Mouse (Mus musculus): ENCODE results near the gene Tbc1d22a.

The Tbc1d22a gene

DNA sequence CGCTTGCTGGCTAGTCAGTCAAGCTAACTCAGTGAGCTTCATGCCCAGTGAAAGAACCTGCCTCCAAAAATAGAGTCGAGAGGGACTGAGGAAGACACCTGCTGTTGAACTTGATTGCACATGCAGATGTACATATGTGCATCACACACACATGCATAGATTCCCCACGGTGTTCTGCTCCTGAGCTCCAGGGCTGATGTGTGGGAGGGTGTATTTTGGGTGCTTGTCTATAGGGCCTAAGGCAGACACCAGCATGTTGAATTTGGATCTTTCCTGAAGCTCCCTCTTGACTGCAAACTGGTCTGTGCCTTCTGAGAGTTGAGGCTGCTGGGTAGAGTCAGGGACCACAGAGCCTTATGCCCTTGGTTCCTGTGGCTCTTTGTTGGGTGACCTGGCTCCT is 23.8 kb downstream of the Tbc1d22a start:
- DNase-seq, result no peak

DNA sequence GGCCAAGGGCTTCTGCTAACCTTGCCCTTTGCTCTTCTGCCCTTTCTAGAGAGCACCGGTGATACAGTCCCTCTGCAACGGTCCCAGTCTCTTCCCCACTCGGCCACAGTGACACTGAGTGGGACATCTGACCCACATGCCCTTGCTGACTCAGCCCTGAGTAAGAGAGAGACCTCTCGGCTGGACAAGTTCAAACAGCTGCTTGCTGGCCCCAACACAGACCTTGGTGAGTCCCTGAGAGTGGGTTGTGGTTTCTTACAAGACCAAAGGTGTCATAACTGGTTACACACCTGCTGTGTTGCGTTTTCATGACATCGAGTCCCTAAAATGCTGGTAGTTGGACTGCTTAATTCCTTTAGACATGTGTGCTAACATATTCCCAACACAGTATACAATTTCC is 24.8 kb downstream of the Tbc1d22a start:
- DNase-seq, result peak in 1 of 2 experiments; percentile 3

DNA sequence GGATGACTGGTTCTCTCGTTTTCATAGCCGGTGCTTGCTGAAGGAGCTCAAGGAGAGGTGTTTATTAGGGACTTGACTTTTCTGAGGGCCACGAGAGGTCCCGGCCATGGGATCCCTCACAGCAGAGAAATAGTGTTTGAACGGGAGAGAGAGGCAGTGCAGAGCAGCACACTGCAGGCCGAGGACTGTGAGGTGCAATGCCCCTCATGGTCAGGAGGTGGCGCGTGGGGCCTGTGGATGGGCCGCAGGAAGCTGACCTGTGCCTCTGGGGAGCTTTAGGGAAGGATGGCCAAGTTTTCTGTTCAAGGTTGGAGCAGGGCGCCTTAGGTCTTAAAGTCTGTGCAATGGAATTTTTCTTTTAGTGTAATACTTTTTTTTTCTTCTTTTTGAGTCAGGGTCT is 25.5 kb downstream of the Tbc1d22a start:
- peak; percentile 90 to 92 for DNase-seq

DNA sequence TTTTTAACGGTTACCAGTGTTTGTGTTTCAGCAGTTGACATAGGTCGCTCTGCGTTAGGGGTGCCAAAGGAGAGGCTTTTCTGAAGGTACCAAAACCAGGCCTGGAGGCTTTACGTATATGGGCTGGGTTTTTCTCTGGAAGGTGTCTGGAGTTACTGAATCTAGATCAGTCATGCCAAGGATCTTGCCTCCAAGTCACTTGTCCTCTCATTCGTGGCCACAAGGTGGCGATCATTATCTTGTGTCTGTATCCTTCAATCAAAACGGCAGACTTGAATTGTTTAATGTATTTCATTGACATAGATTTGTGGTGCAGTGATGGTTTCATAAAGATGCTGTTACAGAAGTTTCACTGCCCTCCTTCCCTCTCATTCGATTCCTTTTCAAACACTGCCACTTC is 29.4 kb downstream of the Tbc1d22a start:
- DNase-seq, result peak; percentile 88 to 90

- DNase-seq, result no peak
Measured at GRCm38 (mm10) chr15:86244380-86244779, 30.1 kb downstream of the Tbc1d22a start.

DNA sequence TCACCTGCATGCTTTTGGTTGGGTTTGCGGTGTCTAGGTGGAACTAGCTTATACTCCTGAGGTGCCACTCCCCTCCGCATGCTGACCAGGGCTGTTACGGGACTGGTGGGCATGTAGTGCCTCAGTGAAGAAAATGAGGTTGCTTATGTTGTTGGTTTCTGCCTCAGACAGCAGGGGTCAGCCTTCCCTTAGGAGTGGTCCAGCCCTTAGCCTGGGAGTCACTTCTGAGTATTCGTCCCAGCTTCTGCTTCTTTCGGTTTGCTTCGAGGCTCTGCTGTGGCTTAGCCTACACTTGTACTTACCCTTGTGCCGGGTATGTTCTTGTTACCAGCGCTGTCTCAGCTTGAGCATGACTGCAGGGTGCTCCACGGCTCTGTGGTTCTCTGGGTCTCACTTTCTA is 36.0 kb downstream of the Tbc1d22a start:
- DNase-seq, result peak; percentile 88 to 89

GRCm38 (mm10) chr15:86252130-86252529 is 37.9 kb downstream of the Tbc1d22a start:
- DNase-seq, result no peak

- no peak for DNase-seq
Measured at GRCm38 (mm10) chr15:86252684-86253083, 38.4 kb downstream of the Tbc1d22a start.

- DNase-seq, result no peak
Measured at GRCm38 (mm10) chr15:86253411-86253810, 39.2 kb downstream of the Tbc1d22a start.

DNA sequence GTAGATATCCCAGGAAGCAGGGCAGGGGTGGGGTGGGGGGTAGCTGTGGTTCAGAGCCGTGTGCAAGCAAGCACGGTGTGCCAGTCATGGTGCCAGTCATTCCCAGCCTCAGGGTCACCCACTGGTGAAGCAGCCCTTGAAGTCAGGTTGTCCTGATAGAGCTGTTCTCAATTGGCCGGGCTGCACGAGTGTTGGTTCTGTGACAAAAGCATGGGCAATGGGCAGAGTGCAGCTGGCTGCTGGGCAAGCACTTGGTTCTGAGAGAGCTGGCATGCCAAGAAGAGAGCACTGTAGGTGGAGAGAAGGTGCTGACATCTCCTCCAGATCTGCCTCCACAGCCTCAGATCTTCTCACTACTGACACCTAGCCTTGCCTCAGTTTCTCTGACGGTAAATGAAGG is 41.9 kb downstream of the Tbc1d22a start:
- peak; percentile 69 to 80 for DNase-seq

DNA sequence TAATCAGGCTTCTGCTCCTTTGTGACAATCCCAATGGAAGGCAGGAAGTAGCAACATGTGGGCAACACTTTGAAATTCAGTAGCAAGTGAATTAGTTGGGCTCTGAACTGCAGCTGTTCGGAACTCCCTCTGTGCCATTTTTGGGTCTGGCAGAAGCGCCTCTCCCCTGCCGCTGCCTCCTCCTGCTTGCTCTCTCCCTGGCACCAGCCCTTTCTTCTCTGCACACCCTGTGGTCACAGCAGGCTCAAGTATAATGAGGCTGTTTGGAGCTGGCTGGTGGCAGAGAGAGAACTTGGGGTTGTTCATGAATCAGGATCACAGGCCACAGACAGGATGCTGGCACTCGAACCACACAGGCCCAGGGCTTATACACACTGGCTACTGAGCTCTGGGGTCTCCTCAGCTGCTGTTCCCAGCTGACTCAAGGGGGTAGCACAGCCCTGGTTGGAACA is 42.5 kb downstream of the Tbc1d22a start:
- DNase-seq, result peak in 1 of 2 experiments; percentile 66

GRCm38 (mm10) chr15:86257916-86258685 is 43.8 kb downstream of the Tbc1d22a start:
- peak in 1 of 2 experiments; percentile 60 for DNase-seq

DNA sequence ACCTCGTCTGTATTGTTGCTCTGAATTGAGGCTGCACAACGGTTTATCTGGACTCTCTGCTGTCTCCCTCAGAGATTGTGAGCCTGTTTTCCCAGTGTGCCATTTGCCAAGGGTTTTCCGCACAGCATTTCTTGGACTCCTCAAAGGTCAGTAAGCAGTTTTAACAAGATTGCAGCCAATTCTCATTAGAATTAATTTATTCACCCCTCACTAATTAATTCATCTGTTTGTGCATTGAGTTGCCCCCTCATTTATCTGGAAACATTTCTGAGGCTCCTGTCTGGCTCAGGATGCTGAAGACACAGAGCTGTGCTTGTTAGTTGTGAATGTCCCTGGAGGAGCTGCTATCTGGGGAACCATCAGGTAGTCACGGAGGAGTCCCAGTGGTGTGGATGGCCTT is 45.0 kb downstream of the Tbc1d22a start:
- DNase-seq, result no peak

GRCm38 (mm10) chr15:86260111-86260510 is 45.9 kb downstream of the Tbc1d22a start:
- DNase-seq, result peak; percentile 56 to 69

DNA sequence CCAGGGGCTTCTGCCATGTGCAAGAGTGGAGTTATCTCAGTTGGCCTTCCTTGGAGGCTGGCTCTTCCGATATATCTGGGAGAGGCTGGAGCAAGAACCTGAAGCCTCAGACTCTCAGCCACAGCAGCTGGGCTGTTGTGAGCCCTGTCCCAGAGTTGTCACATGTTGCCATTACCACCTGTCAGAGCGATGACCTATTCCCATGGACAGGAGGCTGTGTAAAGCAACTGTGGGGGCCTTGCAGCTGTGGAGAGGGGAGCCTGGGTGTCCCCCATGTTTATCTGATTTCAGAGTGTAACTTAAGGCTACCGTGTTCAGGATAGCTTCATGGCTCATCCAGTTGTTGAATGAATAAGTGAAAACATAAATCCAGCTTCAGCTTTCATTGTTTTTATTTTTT is 50.1 kb downstream of the Tbc1d22a start:
- no peak for DNase-seq

DNA sequence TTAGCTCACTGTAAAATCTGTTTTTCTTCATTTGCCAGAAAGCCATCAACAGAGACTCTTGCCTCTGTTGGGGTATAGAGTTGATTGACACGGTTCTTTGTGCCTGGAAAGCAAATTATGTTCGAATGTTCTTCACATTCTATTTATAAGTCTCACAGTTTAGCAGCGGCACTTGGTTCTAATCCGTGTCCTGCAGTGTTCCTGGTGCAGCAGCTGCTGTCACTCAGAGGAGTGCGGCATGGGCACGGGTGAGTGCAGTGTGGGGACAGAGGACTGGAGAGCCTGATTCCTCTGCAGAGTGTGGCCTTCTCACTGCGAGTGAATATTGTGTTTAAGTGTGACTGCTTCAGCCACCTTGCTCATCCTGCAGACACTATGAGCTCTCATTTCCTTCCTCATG is 50.5 kb downstream of the Tbc1d22a start:
- DNase-seq, result no peak

DNA sequence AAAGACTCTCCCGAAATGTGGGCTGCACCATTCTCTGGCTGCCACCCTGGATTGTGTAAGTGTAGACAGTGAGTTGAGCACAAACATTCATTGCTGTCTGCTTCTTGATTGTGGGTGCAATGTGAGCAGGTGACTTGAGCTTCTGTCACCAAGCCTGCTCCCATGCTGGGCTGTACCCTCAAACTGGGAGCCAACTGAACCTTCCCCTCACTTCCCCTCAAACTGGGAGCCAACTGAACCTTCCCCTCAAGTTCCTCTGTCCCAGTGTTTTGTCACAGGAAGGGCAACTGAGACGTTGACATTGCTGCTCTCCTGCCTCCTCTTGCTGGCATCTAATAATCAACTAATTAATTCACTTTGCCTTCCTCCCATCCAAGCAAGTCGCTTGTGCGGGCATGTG is 52.7 kb downstream of the Tbc1d22a start:
- DNase-seq, result no peak

- peak; percentile 49 to 53 for DNase-seq
Measured at GRCm38 (mm10) chr15:86268526-86268925, 54.3 kb downstream of the Tbc1d22a start.

DNA sequence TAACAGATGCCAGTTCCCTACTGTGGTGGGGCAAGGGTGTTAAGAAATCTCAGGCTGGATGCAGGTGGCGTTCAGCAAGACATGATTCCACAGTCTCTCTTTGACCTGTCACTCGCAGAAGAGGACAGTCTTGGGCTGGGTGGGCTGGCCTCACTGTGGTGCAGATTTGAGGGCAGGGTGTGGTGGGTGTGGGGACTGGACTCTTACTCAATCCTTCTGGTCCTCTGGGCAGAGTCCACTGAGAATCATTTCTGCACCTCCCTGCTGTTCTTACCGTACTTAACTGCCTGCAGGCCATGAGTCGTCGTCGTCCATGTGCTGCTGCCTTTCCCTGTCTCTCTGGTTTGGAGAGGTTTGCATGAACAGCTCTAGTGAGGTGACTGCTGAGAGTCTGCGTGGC is 61.5 kb downstream of the Tbc1d22a start:
- DNase-seq, result no peak

DNA sequence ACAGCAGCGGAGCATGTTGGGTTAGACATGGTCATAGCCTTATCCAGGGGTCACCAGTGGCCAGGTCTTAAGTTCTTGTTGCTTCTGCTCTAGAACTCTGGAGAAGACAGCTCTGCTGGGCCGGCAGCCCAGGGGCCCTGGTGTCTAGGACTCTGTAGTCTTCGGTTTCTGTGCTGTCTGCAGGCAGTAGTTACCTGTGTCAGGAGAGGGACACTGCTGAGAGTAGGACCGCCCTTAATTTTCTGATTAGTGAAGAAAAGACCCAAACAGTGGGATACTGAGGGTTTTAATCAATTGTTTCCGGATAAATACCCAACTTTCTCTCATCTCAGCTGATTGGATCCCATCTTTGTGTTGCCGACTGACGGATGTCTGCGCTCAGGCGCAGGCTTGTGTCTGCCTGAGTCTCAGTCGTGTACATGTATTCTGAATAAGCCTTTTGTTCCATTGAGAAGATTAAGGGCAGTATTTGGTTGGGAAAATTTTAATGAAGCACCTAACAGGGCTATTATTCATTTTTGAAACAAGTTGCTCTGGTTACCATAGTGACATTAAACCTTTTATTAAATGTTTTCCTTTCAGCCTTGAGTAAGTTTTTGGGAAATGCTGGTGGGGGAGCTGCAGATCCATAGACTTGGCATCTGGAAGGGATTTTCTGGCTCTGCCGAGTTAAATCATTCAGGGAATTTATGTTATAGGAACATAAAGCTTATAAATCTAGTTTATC is 62.4 kb downstream of the Tbc1d22a start:
- DNase-seq, result peak in 1 of 2 experiments; percentile 20

- peak; percentile 41 to 67 for DNase-seq
Measured at GRCm38 (mm10) chr15:86277428-86277827, 63.2 kb downstream of the Tbc1d22a start.

DNA sequence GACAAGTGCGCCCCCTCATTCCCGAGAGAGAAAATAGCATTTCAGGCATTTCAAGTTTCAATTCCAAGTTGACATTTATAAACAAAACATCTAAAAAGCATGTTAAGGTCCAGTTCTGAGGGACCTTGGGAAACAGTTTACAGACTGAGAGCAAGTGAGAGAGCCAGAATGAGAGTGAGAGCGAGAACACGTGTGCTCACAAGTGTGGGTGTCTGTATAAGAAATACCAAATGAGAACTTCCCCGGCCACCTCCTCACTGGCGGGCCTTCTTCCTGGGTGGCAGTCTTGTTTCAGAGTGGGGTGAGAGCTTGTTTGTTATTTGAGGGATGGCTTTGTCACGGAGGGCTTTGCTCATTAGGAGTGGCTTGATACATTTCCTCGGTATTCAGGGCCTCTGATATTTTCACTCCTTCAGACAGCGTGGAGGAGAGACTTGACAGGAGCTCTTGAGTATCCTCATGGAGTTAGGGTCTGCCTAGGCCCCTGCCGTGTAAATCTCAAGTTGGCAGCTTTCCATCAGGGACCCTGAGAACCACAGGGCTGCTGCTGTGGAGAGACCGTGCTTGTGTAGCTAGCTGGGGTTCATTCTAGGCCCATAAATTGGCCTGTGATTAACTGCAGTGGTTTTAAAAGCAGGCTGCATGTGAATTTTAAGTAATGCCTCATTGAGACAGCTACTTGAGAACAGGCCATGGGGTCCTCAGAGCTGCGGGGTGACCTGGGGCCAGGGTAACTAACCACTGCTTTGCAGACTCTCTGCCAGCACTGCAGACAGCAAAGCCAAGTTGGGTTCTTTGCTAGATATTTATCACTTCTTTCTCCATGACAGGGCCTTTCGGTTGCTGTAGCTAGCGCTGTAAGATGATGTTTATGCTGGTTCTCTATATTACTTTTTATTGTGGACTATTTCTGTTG is 65.1 kb downstream of the Tbc1d22a start:
- no peak for DNase-seq

DNA sequence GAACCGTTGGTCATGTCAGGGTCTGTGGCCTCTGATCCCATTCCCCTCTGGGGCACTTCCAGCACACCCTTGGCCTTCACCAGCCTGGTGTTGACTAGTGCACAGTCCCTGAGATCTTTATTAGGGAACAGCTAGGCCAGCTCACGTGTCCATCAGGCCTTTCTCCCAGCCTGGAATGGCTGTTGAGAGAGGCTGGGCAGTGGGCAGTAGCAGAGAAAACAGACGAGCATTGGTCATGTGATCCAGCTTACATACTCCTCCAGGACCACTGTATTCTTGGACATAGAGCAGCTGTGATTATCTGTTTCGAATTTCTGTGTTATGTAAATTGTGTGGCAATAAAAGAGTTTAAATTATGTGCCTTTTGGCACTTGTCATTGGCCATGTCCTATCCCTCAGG is 65.9 kb downstream of the Tbc1d22a start:
- DNase-seq, result no peak
